Mouse (Mus musculus): ENCODE data around the gene Derl3.

DNA sequence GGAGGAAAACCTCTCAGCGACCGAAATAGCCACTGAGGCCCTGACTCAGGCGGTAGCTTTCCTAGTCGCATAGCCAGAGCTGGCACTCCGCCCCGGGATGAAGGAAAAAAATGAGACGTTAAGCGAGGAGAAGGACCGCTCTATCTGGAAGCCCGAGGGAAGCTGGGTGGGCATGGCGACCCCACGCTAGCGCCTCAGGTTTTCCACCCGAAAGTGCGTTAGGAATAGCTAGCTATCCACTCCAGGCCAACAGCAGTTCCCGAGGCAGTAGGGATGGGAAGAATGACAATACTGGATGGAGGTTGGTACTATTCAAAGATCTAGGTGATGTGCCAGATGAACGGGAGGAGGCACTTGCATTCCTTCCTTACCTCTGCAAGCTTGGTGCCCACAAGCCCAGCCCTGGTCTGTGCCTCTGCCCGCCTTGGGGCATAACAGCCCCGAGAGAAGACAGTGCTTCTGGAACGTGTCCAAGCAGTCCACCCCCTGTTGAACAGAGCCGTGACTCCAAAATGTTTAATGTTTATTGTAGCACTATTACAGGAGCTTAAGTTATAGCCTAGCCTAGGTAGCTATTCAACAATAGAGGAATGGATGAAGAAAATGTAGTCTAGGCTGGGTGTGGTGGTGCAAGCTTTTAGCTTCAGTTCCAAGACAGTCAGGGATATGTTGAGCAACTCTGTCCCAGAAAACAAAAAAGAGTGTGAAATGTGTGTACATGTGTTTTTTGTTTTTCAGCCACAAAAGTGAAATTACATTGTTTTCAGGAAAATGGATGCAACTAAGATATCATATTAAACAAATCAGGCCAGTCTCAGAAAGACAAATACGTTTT lies 28.7 kb downstream of the Derl3 start:
- no peak for TF ChIP-seq CTCF (IDR thresholded peaks at IDR 0.05; ENCODE audit: borderline replicate concordance, extremely low read depth, insufficient read depth, insufficient read length)
- TF ChIP-seq POLR2A (IDR thresholded peaks at IDR 0.05; ENCODE audit: borderline replicate concordance, extremely low read depth, insufficient read depth, insufficient read length, poor library complexity, severe bottlenecking), result no peak
